Mouse (Mus musculus) stomach, postnatal 0 days (tissue): Measurements from ENCODE around the gene Tha1.
"Not testable (repeated sequence)": the region's sequence is repeated elsewhere in the genome, so short reads cannot be mapped to it uniquely, and the experiment has no call there.

Source experiments
- CTCF ChIP-seq: IDR thresholded peaks from 2 replicates; pipeline ENCODE4 v1.5.1; 2016; ENCODE audit warnings: antibody characterized with exemption, low read depth, mild to moderate bottlenecking, moderate library complexity
- EP300 ChIP-seq: optimal IDR thresholded peaks from 2 replicates; pipeline ENCODE3; 2016; ENCODE audit warnings: antibody characterized with exemption

DNA sequence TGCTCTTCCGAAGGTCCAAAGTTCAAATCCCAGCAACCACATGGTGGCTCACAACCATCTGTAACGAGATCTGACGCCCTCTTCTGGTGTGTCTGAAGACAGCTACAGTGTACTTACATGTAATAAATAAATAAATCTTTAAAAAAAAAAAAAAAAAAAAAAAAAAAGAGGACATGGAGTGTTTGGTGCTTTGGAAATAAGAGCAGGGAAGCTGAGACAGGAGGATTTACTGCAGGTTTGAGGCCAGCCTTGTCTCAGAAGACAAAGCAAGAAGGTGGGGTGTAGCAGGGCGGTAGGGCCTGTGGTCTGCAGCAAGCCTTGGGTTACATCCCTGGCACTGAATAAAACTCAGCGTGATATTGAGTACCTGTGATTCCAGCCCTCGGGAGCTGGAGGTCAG is 39.8 kb downstream of the Tha1 start:
- not testable (repeated sequence) for TF ChIP-seq EP300, CTCF
